Mouse (Mus musculus): Measurements from ENCODE around the gene Zfp248. TPM values are rescaled to one million over a fixed set of nuclear protein-coding genes. Genes with fewer than 3 reads are reported as not detected.

Gene Zfp248
- polyA plus RNA-seq, 1 experiment = 1.1 TPM

Other genes starting within 250 kb of the Zfp248 start
- 4.3 and 6.5 TPM in 2 replicates for gene Bms1, start 36.1 kb downstream of the Zfp248 start, polyA plus RNA-seq (2012; rRNA removed)
- gene Zfp9, start 23.8 kb upstream of the Zfp248 start, polyA plus RNA-seq (2012; rRNA removed) = 3.2 and 3.3 TPM in 2 replicates
- gene Ankrd26, start 106.7 kb upstream of the Zfp248 start, polyA plus RNA-seq (2012; rRNA removed) = 0.90 and 1.2 TPM in 2 replicates

Data from gonadal fat pad, adult 2 months (tissue).